ENCODE assay signal across 8 mouse cellular contexts in genomic region chr1:128102641-128103461, GRCm38 (mm10). TPM values are rescaled to one million over a fixed set of nuclear protein-coding genes. Genes with fewer than 3 reads are reported as not detected.
DNase-seq lines count a peak whose midpoint lies in the region; ATAC-seq and TF ChIP-seq lines count a peak whose summit lies in the region.

TSS of gene Zranb3 (minus strand) at chr1:128103047.
TSS of gene R3hdm1 (plus strand) at chr1:128103301.

- TF ChIP-seq CTCF in lung, adult 2 months (IDR thresholded peaks at IDR 0.05; ENCODE audit: insufficient read depth, low read length) = no peak

- intact Hi-C loops in heart, postnatal 25 days (cut with DNase I) = loop anchor here (5.0 kb wide), 2 partner anchors 139 to 331 kb away; partner anchors contain the start of genes Ccnt2 and Ubxn4

- peak within 1 kb of the TSS; percentile 82 for H3K9ac ChIP-seq in ES-E14 (ENCODE audit: insufficient read depth, low read depth, low read length, poor library complexity, severe bottlenecking)
- peak within 1 kb of the TSS; percentile 71 for H3K9ac ChIP-seq in forebrain, embryonic 15.5 days (replicated peaks)

- H3K9me3 ChIP-seq in ES-E14 (ENCODE audit: control insufficient read depth, insufficient read depth, low read depth, low read length) = no peaks in the 10 kb centered on the region
- no peaks in the 10 kb centered on the region for H3K9me3 ChIP-seq in forebrain, embryonic 15.5 days

- WGBS in forebrain, embryonic 15.5 days = under 1% methylated on average over 43 of the region's 43 CpGs
- WGBS in lung, adult 2 months = under 1% methylated on average over 43 of the region's 43 CpGs

- in situ Hi-C loops in ES-E14 (cut with MboI; ENCODE audit: low sequenced_read_pairs in 2 of 2, unreplicated experiment in 2 of 2) = no loop called here

- H3K27ac ChIP-seq in ES-E14 (ENCODE audit: insufficient read depth, low read depth, low read length, poor library complexity, severe bottlenecking) = peak within 1 kb of the TSS; percentile 64; the same call in 1 of the 2 replicates
- peak within 1 kb of the TSS; percentile 96 for H3K27ac ChIP-seq in forebrain, embryonic 15.5 days (replicated peaks)

- H3K4me1 ChIP-seq in ES-E14 (ENCODE audit: control insufficient read depth in 2 of 2, insufficient read depth in 2 of 2, low read length in 2 of 2, poor library complexity in 1 of 2) = peaks cover 8% of the 10 kb centered on the region in 2 experiments
- peaks cover 25% of the 10 kb centered on the region for H3K4me1 ChIP-seq in forebrain, embryonic 15.5 days
- no peaks in the 10 kb centered on the region for H3K4me1 ChIP-seq in lung, adult 2 months (ENCODE audit: control insufficient read depth, insufficient read depth, low read length)

- peak within 1 kb of the TSS; percentile 69 for H3K4me2 ChIP-seq in forebrain, embryonic 15.5 days (replicated peaks)

- TF ChIP-seq POLR2A in lung, adult 2 months (IDR thresholded peaks at IDR 0.05; ENCODE audit: borderline replicate concordance, extremely low read depth, low read depth, low read length) = peak; percentile 61; the same call in 1 of the 2 replicates

- no peaks in the 10 kb centered on the region for H3K36me3 ChIP-seq in ES-E14 (ENCODE audit: control insufficient read depth, insufficient read depth, low read length, poor library complexity, severe bottlenecking)
- H3K36me3 ChIP-seq in forebrain, embryonic 15.5 days = no peaks in the 10 kb centered on the region

- peak; percentile 97 for ATAC-seq in forebrain, embryonic 15.5 days (replicated peaks)
- ATAC-seq in neutrophil, adult 5-6 weeks (ENCODE audit: extremely low read depth, insufficient number of reproducible peaks, low FRiP score, poor library complexity, severe bottlenecking) = peak; percentile 92

- DNase-seq in ES-E14 (ENCODE audit: low read depth, low spot score) = peak; percentile 99
- peak; percentile 99 for DNase-seq in cerebellum, adult 11-12 months
- peak; percentile 95 for DNase-seq in heart, postnatal 25 days (ENCODE audit: low spot score)
- DNase-seq in layer of hippocampus, adult 18-20 months (ENCODE audit: low spot score in 2 of 2) = peak; percentile 98 to 99
- peak; percentile 91 for DNase-seq in lung, adult 2 months
- peak; percentile 93 to 98 for DNase-seq in thymus, adult 18-20 months

- peak within 1 kb of the TSS; percentile 91 to 98 for H3K4me3 ChIP-seq in ES-E14 (ENCODE audit: insufficient read depth in 1 of 2, low read depth in 1 of 2, low read length in 2 of 2, poor library complexity in 1 of 2, severe bottlenecking in 1 of 2)
- peak within 1 kb of the TSS; percentile 67 for H3K4me3 ChIP-seq in forebrain, embryonic 15.5 days
- peak within 1 kb of the TSS; percentile 92 for H3K4me3 ChIP-seq in lung, adult 2 months (replicated peaks; ENCODE audit: extremely low read depth, low read depth, low read length)

- H3K27me3 ChIP-seq in forebrain, embryonic 15.5 days = no peaks in the 10 kb centered on the region

TF ChIP-seq in ES-E14, 5 proteins besides CTCF, POLR2A, EP300 and RAD21:
- TF ChIP-seq ZNF384 (IDR thresholded peaks at IDR 0.05; ENCODE audit: low read depth, low read length) = no peak
- 0 out of 2 replicates have a peak, but pooled peaks have one; percentile 28 for TF ChIP-seq MAFK (IDR thresholded peaks at IDR 0.05; ENCODE audit: insufficient read depth, low read depth, low read length)
- peak; percentile 82 for TF ChIP-seq CHD2 (IDR thresholded peaks at IDR 0.05; ENCODE audit: low read depth, low read length)
- TF ChIP-seq HCFC1 (IDR thresholded peaks at IDR 0.05; ENCODE audit: borderline replicate concordance, insufficient read depth, low read length) = peak; percentile 98
- no peak for TF ChIP-seq ZC3H11A (IDR thresholded peaks at IDR 0.05; ENCODE audit: borderline replicate concordance, low read depth, low read length)

RNA-seq across cellular contexts. Expression of gene Zranb3, which starts in this region (rescaled TPM):
- total RNA-seq in ES-E14 (2012; rRNA removed) = 19.2 and 19.5 TPM in 2 replicates
- polyA plus RNA-seq in forebrain, embryonic 15.5 days (2015; fragmentation: Nextera tagmentation; extraction: Ambion mirVana) = 4.7 and 4.9 TPM in 2 replicates
- total RNA-seq in heart, postnatal 25 days (2021) = 1 to 10 TPM; 3.5 to 3.8 TPM
- 1 to 10 TPM; 6.9 to 7.0 TPM for total RNA-seq in layer of hippocampus, adult 18-20 months (2021)
- 0.72 and 1.1 TPM in 2 replicates for polyA plus RNA-seq in lung, adult 2 months (2012; rRNA removed)
- total RNA-seq in neutrophil, adult 5-6 weeks (2017) = 4.1 and 9.4 TPM in 2 replicates

RNA-seq across cellular contexts. Expression of gene R3hdm1, which starts in this region (rescaled TPM):
- 52.9 and 56.6 TPM in 2 replicates for total RNA-seq in ES-E14 (2012; rRNA removed)
- polyA plus RNA-seq in forebrain, embryonic 15.5 days (2015; fragmentation: Nextera tagmentation; extraction: Ambion mirVana) = 96.8 and 99.4 TPM in 2 replicates
- 10 to 100 TPM; 50.2 to 51.6 TPM for total RNA-seq in heart, postnatal 25 days (2021)
- 100 to 1,000 TPM; 206 to 228 TPM for total RNA-seq in layer of hippocampus, adult 18-20 months (2021)
- polyA plus RNA-seq in lung, adult 2 months (2012; rRNA removed) = 29.8 and 34.2 TPM in 2 replicates
- total RNA-seq in neutrophil, adult 5-6 weeks (2017) = 75.4 and 83.1 TPM in 2 replicates

Comparison
In these comparisons a context has a peak if more than half of its experiments do, and no peak if none do; other contexts are left out.
1. Peak in every context shown above with its lines: DNase-seq, ATAC-seq, H3K4me3 ChIP-seq and H3K27ac ChIP-seq.